Mouse (Mus musculus) intestine, postnatal 0 days (tissue): ENCODE results near the gene Mtx1. TPM values are rescaled to one million over a fixed set of nuclear protein-coding genes. Genes with fewer than 3 reads are reported as not detected.

Source experiments
- ATAC-seq: fragments of 200-750 bp; cut with Nextera tagmentation; 2 replicates; pipeline ENCODE4 v1.8.0; 2017; ENCODE audit warnings: mild to moderate bottlenecking, moderate TSS enrichment, moderate library complexity
- H3K27ac ChIP-seq: fragments of 300-500 bp; sonication (generic); 2 replicates; pipeline ENCODE4 v1.5.1; 2014; ENCODE audit warnings: mild to moderate bottlenecking, low read depth, low read length, moderate library complexity
- H3K27me3 ChIP-seq: fragments of 300-500 bp; sonication (generic); replicated peaks from 2 replicates; pipeline ENCODE4 v1.6.1; 2014; ENCODE audit warnings: low read length, mixed read lengths; ENCODE audit not compliant: control insufficient read depth, insufficient read depth
- H3K36me3 ChIP-seq: fragments of 300-500 bp; sonication (generic); 2 replicates; pipeline ENCODE4 v1.6.1; 2014; ENCODE audit warnings: mild to moderate bottlenecking, moderate library complexity; ENCODE audit not compliant: control insufficient read depth, insufficient read depth
- H3K4me1 ChIP-seq: fragments of 300-500 bp; sonication (generic); replicated peaks from 2 replicates; pipeline ENCODE4 v1.6.1; 2014; ENCODE audit warnings: antibody characterized with exemption, low read length, mixed read lengths; ENCODE audit not compliant: control insufficient read depth, insufficient read depth
- H3K4me2 ChIP-seq: fragments of 300-500 bp; sonication (generic); replicated peaks from 2 replicates; pipeline ENCODE4 v1.6.1; 2014; ENCODE audit warnings: low read depth, mild to moderate bottlenecking, moderate library complexity
- H3K4me3 ChIP-seq: fragments of 300-500 bp; sonication (generic); 2 replicates; pipeline ENCODE4 v1.5.1; 2014; ENCODE audit warnings: low read depth, low read length
- H3K9ac ChIP-seq: fragments of 300-500 bp; sonication (generic); 2 replicates; pipeline ENCODE4 v1.6.1; 2014; ENCODE audit warnings: mild to moderate bottlenecking, low read depth, low read length
- H3K9me3 ChIP-seq: fragments of 300-500 bp; sonication (generic); 2 replicates; pipeline ENCODE4 v1.6.1; 2016; ENCODE audit warnings: mixed run types; ENCODE audit not compliant: control insufficient read depth
- CTCF ChIP-seq: sonication (generic); IDR thresholded peaks from 2 replicates; pipeline ENCODE4 v1.5.1; 2016; ENCODE audit warnings: low read depth, mild to moderate bottlenecking, control low read depth, antibody characterized with exemption, moderate library complexity
- WGBS: fragments of 180-500 bp; shearing (Covaris S2); extraction: QIAGEN DNeasy Blood & Tissue Kit; methylation state at CpG from one replicate; pipeline ENCODE4 v1.1.7; 2014; 5-methylcytosine and 5-hydroxymethylcytosine counted together
- polyA plus RNA-seq: library from polyadenylated mRNA; unstranded; fragments of >200 nt; fragmentation: Nextera tagmentation; extraction: Ambion mirVana; gene quantifications from 2 replicates; pipeline ENCODE4 v1.2.1, GENCODE M21; 2015

Gene Mtx1
- polyA plus RNA-seq, 1 experiment from 2014 or later, result 145 TPM

DNA sequence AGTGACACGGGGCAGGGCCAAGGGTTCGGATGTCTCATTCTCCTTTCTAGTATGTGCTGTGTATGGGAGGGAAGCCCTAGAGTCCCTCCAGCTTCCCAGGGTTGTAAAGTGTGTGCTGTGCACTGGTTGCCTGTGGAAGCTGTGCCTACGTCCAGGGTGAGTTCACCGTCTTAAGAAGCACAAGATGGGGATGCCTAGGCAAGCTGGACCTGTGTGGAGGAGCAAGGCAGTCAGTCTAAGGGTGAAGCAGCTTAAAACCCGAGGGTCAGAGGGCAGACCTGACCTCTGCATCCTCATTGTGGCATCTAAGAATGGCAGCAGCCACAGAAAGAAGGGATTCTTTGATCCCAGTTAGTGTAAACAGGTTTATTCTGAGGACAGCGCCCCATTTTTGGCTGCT, 18.2 kb downstream of the Mtx1 start:
- no peaks in the 10 kb centered on the region for H3K9me3 ChIP-seq
- peaks cover 8% of the 10 kb centered on the region; the same call in 1 of the 2 replicates for H3K4me1 ChIP-seq
- TF ChIP-seq CTCF, result no peak
- H3K27ac ChIP-seq, result no peak overlapping the region
- H3K27me3 ChIP-seq, result no peaks in the 10 kb centered on the region
- WGBS, result 83% methylated on average over 6 of the region's 6 CpGs
- no peak for ATAC-seq
- H3K9ac ChIP-seq, result no peak overlapping the region
- H3K4me2 ChIP-seq, result no peak overlapping the region
- peaks cover 66% of the 10 kb centered on the region for H3K36me3 ChIP-seq
- no peak overlapping the region for H3K4me3 ChIP-seq

DNA sequence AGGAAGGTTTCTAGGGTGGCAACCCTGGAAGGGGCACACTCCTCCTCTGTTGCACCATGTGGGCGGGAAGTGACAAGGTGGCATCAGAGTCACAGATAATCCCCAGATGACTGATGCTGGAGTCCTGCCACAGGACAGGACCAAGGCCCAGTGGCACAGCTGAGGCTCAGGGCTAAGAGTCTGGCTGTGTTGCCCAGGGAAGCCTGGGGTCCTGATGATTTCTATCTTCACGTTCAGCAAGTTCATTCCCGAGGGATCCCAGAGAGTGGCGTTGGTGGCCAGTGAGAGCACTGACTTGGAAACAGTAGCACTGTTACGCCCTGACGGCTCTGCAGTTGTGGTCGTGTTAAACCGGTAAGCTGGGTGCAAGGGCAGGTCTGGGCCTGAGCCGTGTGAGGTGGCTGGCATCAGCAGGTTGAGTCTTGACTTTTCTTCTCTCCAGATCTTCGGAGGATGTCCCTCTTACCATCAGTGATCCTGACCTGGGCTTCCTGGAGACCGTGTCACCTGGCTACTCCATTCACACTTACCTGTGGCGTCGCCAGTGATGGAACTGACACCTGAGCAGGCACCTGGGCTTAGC, 18.7 kb downstream of the Mtx1 start:
- peaks cover 8% of the 10 kb centered on the region; the same call in 1 of the 2 replicates for H3K4me1 ChIP-seq
- H3K27ac ChIP-seq, result no peak overlapping the region
- H3K36me3 ChIP-seq, result peaks cover 66% of the 10 kb centered on the region
- no peak for TF ChIP-seq CTCF
- 91% methylated on average over 13 of the region's 13 CpGs for WGBS
- H3K4me2 ChIP-seq, result no peak overlapping the region
- H3K27me3 ChIP-seq, result no peaks in the 10 kb centered on the region
- H3K9me3 ChIP-seq, result no peaks in the 10 kb centered on the region
- ATAC-seq, result no peak
- H3K4me3 ChIP-seq, result no peak overlapping the region
- H3K9ac ChIP-seq, result no peak overlapping the region

DNA sequence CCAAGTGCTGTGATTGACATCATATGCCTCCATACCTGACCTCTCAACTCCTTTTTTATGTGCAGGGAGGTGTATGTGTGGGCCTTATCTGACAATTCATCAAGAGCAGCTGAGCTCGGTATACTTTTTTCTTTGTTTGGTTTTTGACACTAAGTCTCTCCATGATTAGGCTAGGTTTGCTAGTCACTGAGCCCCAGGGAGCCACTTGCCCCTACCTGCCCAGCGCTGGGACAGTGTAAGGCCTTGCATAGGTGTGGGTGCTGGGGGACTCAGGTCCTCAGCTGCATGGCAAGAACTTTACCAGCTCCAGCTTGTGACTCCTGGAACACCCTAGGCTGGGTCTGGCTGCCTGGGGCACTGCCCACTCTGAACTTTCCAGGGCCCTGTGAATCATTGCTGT, 20.2 kb downstream of the Mtx1 start:
- no peaks in the 10 kb centered on the region for H3K27me3 ChIP-seq
- no peak overlapping the region for H3K9ac ChIP-seq
- H3K4me1 ChIP-seq, result no peaks in the 10 kb centered on the region
- no peak overlapping the region for H3K4me2 ChIP-seq
- WGBS, result 74% methylated on average over 2 of the region's 2 CpGs
- no peak for ATAC-seq
- TF ChIP-seq CTCF, result no peak
- H3K36me3 ChIP-seq, result peaks cover 66% of the 10 kb centered on the region
- no peak overlapping the region for H3K27ac ChIP-seq
- H3K4me3 ChIP-seq, result no peak overlapping the region
- no peaks in the 10 kb centered on the region for H3K9me3 ChIP-seq

- no peak overlapping the region for H3K27ac ChIP-seq
- no peaks in the 10 kb centered on the region for H3K9me3 ChIP-seq
- no peaks in the 10 kb centered on the region for H3K4me1 ChIP-seq
- WGBS, result 91% methylated on average over 7 of the region's 7 CpGs
- TF ChIP-seq CTCF, result no peak
- no peak overlapping the region for H3K4me3 ChIP-seq
- H3K36me3 ChIP-seq, result peaks cover 66% of the 10 kb centered on the region
- no peak overlapping the region for H3K4me2 ChIP-seq
- no peak for ATAC-seq
- H3K9ac ChIP-seq, result no peak overlapping the region
- no peaks in the 10 kb centered on the region for H3K27me3 ChIP-seq
These were observed 20.8 kb downstream of the Mtx1 start for GRCm38 (mm10) chr3:89206079-89206478.

DNA sequence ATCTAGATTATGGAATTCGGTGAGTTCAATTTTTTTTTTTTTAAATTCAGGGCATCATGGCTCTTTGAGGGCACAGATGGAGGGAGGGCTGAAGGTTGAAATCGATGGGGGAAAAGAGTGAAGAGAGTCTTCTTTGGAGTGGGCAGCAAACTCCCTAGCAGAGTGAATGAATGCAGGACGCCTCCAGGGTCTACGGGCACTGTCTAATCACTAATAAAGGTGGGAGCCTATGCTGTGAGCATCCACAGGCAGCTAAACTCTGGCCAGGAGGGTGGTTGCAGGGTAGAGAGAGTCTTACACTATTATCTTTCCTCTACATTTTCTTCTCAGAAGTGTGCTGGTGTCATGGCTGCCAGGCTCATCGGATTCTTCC, 23.8 kb downstream of the Mtx1 start:
- ATAC-seq, result peak; percentile 7; the same call in 1 of the 2 replicates
- H3K27ac ChIP-seq, result peak overlapping the region; percentile 16; the same call in 1 of the 2 replicates

DNA sequence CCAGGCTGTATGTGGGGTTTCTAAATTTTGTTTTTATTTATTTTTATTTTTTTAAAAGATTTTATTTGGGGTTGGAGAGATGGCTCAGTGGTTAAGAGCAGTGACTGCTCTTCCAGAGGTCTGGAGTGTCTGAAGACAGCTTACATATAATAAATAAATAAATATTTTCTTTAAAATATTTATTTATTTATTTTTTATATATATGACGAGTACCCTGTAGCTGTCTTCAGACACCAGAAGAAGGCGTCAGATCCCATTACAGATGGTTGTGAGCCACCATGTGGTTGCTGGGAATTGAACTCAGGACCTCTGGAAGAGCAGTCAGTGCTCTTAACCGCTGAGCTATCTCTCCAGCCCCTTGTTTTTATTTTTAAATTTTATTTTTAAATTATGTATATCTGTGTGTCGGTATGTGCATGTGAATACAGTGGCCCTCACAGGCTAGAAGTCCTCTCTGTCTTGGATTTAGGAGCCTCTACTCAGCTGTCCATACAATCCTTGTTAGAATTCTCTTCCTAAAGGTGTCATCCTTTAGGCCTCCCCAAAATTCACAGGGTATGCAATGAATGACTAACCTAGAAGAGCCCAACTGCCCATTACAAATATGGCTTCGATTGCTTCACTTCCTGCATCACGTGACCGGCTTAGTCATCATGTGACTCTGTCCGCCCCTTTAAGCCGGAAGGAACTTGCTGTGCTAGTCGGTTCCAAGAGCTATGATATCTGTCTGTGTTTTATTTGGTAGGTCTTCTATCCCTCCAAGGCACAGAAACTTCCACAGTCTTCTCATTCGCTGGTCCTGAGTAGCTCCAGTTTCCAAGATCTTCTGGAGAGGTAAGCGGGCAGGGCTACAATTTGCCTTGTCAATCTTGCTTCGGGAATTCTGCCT, 24.4 kb downstream of the Mtx1 start, which contains the start of gene Gba:
Gene Gba (plus strand): TSS at position 676 of the 889 bp plus-strand sequence.
- H3K9ac ChIP-seq, result peak within 1 kb of the TSS; percentile 76
- H3K9me3 ChIP-seq, result no peaks in the 10 kb centered on the region
- H3K4me2 ChIP-seq, result peak within 1 kb of the TSS; percentile 72
- no peaks in the 10 kb centered on the region for H3K4me1 ChIP-seq
- H3K27ac ChIP-seq, result peak within 1 kb of the TSS; percentile 16; the same call in 1 of the 2 replicates
- H3K4me3 ChIP-seq, result peak within 1 kb of the TSS; percentile 65
- 24% methylated on average over 13 of the region's 13 CpGs for WGBS
- H3K36me3 ChIP-seq, result peaks cover 33% of the 10 kb centered on the region
- TF ChIP-seq CTCF, result no peak
- H3K27me3 ChIP-seq, result no peaks in the 10 kb centered on the region
- peak; percentile 72 for ATAC-seq

More for the DNA sequence above, 23.8 kb downstream of the Mtx1 start:
- peak overlapping the region; percentile 65 for H3K4me3 ChIP-seq
- 36% methylated on average over 5 of the region's 5 CpGs for WGBS
- H3K9me3 ChIP-seq, result no peaks in the 10 kb centered on the region
- peak overlapping the region; percentile 76 for H3K9ac ChIP-seq
- no peaks in the 10 kb centered on the region for H3K27me3 ChIP-seq
- H3K36me3 ChIP-seq, result peaks cover 39% of the 10 kb centered on the region
- TF ChIP-seq CTCF, result no peak
- peak overlapping the region; percentile 72 for H3K4me2 ChIP-seq
- H3K4me1 ChIP-seq, result no peaks in the 10 kb centered on the region
